Mouse (Mus musculus) 3134 (cell line): Measurements from ENCODE around the gene Fbf1.
"Not testable (repeated sequence)": the region's sequence is repeated elsewhere in the genome, so short reads cannot be mapped to it uniquely, and the experiment has no call there.

Experiments used
- DNase-seq: peaks from one replicate; pipeline ENCODE4 v3.0.0-alpha.2; 2011; ENCODE audit warnings: low spot score; ENCODE audit not compliant: insufficient read length; ENCODE audit errors: extremely low read depth

Gene Fbf1

GRCm38 (mm10) chr11:116109441-116110081, 58.4 kb downstream of the Fbf1 start:
- peak; percentile 82 for DNase-seq

GRCm38 (mm10) chr11:116108464-116109137, 59.4 kb downstream of the Fbf1 start:
- DNase-seq = peak; percentile 93

GRCm38 (mm10) chr11:116107777-116108285, 60.1 kb downstream of the Fbf1 start:
- peak; percentile 48 for DNase-seq

GRCm38 (mm10) chr11:116106963-116107776, 60.8 kb downstream of the Fbf1 start:
- peak; percentile 66 for DNase-seq

DNA sequence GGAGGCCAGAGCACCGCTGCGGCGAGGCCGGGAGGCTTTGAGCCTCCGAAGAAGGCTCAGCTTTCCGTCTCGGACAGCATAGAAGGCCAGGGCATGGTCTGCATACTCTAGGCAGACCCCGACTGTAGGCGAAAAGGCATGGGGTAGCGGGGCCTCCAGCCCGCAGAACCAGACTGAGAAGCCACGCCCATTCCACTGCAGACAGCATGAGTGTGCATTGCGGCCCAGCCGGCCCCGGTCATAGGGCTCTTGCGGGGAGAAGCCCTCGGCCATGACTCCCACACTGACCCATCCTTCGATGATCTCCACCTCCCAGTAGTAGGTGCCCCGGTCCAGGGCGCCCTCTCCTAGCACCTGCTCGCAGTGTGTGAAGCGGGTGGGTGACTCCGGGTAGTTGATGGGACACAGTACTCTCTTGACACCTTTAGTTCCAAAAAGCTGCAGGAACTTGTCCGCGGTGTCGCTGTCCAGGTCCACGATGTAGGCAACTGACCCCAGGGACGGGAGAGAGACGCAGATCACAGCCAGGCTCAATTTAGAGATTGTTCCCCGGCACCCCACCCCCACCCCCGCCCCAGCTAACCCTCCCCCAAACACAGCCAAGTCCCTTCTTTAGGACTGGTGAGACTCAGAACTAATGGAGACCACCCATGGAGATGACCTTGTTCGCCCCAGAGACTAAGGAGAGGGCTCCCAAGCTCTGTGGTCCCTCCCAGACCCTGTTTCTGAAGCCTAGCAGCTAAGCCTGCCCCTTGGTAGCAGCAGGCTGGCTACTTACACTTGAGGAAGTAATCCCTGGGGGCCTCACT, 61.6 kb downstream of the Fbf1 start:
- no peak for DNase-seq

- DNase-seq = no peak
These were observed 62.9 kb downstream of the Fbf1 start for GRCm38 (mm10) chr11:116105065-116105464.

GRCm38 (mm10) chr11:116104006-116104646, 63.8 kb downstream of the Fbf1 start:
- DNase-seq = peak; percentile 92

GRCm38 (mm10) chr11:116103572-116103971, 64.4 kb downstream of the Fbf1 start:
- DNase-seq = no peak

DNA sequence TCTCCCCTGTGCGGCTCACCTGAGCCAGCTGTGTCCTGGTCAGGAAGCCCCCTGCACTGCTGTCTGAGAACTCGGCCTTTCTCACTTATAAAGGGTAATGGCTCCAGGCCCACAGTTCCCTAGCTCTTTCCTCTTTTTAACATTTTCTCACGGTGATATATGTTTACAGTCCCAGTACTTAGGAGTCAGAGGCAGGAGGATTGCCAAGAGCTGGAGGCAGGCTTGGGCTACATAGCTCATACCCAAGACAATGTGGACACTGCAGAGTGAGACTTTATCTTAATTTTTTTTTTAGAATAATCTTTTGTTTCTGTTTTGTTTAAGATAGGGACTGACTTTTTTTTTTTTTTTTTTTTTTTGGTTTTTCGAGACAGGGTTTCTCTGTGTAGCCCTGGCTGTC, 65.5 kb downstream of the Fbf1 start:
- no peak for DNase-seq

DNA sequence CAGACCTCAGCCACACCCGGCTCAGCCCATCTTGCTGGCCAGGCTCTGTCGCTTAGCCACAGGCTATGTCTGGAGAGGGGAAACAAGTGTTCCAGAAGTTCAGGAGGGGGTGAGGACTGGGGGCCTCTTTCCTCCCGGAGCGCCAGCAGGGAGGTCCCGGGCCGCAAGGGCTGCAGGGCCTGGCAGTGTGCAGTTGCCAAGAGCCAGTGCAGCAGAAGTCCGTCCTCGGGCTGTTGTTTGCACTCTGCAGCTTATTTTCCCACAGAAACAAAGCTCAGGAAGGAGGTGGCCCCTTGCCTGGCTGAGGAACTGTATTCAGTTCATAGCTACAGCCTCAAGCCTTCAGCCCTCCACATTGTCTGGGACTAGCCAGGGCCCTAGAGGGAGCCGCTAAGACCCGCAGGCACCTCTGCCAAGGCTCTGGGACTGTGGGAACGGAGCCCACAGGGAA, 66.0 kb downstream of the Fbf1 start:
- DNase-seq = no peak

DNA sequence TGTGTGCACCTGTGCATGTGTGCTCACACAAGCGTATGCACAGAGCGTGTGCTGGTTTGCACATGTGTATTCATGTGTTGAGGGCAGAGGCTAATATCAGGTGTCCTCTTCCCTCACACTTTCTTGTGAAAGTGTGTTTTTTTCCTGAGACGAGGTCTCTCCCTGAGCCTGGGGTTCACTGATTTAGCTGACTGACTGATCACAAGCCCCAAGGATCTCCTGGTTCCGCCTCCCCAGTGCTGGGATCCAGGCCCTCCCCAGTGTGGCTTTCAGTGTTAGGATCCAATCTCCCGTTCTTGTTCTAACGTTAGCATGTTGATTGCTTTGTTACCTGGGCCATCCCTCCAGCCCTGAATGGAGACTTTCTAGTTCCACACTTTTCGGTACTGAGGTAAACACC, 67.1 kb downstream of the Fbf1 start:
- DNase-seq = no peak

DNA sequence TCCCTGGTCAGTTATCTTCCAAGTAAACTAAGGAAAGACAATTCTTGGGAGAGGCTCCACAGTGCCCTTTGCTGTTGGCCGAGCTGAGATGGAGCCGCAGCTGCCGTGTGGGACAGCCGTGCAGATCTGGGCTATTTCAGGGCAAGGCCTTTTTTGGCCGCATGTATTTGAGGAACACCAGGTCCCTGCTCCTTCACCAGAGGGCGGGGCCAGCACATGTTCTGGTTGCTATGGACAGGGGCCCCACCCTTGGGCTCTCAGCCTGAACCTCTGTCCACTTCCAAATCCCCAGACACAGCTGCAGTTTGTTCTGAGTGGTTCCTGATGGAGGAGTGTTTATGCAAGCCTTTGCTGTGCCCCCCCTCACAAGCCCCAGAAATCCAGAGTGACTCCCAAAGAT, 67.6 kb downstream of the Fbf1 start:
- DNase-seq = peak; percentile 62

- no peak for DNase-seq
These were observed 68.5 kb downstream of the Fbf1 start for GRCm38 (mm10) chr11:116099462-116099861.

DNA sequence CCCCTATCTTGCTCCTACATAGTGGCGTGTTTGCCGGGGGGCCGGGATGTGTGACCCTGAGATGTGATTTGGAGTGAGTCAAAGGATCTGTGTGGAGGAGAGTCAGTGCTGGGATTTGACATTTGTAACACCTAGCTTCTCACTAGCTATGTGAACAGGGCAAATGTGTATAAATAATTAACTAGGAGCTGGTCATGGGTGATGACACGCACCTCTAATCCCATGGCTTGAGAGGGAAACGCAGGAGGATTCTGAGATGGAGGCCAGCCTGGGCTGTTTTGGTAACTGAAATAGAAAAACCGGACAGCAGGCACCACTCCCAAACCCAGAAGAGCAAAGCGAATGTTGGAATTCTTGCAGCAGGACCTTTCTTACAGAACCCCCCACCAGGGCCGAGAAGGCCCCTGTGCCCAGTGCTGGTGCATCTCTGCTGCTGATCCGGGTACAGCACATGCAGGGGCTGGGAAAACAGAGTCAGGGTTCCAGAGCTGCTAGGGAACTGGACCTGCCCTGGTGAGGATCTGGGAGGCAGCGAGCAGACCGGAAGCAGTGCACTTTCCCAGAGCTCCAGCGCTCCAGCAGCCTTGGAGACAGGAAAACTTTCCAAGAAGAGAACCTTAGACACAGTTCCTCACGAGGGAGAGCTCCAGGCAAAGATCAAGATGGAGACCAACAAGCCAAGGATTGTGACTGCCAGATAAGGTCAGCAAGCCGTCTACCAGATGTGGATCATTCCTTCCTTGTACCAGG, 69.1 kb downstream of the Fbf1 start:
- no peak for DNase-seq

DNA sequence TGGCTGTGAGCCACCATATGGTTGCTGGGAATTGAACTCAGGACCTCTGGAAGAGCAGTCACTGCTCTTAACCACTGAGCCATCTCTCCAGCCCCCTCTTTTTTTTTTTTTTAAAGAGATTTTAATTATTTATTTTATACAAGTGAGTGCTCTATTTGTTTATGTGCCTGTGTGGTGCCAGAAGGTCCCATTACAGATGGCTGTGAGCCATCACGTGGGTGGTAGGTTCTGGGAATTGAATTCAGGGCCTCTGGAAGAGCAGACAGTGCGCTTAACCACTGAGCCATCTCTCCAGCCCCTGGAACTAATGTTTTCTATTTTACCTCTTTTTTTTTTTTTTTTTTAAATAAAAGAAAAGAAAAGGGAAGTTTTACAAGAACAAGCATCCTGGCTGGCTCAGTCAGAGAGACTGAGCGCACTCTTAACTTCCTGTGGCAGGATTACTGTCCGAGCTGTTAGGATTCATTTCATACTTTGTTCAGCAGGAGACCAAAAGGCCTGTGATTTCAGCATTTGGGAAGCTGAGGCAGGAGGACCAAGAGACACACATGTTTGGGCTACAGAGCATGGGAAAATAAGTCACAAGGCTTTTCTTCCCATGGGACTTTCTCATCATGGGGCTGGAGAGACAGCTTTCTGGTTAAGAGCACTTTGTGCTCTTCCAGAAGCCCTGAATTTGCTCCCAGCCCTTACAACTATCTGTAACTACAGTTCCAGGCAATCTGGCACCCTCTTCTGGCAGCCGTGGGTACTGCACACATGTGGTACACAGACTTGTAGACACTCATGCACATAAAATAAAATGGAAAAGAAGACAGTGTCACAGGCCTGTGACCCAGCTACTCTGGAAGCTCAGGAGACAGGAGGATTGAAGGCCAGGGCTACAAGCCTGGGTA, 71.5 kb downstream of the Fbf1 start:
- no peak for DNase-seq

DNA sequence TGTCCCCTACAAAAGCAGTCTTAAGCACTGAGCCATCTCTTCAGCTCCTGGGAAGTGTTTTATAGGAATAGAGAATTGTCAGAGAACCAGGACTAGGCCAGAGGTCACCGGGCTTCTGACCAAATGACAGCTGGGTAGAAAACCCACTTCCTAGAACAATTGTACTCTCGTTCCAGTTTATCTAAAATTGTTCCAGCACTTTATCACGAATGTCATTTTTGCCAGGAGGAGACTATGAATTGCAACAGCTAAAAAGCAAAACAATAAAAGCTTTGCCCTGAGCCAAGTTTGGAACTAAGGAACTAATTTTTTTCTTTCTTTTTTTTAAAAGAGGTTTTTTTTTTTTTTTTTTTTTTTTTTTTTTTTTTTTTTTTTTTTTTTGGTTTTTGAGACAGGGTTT, 72.4 kb downstream of the Fbf1 start:
- DNase-seq = no peak

DNA sequence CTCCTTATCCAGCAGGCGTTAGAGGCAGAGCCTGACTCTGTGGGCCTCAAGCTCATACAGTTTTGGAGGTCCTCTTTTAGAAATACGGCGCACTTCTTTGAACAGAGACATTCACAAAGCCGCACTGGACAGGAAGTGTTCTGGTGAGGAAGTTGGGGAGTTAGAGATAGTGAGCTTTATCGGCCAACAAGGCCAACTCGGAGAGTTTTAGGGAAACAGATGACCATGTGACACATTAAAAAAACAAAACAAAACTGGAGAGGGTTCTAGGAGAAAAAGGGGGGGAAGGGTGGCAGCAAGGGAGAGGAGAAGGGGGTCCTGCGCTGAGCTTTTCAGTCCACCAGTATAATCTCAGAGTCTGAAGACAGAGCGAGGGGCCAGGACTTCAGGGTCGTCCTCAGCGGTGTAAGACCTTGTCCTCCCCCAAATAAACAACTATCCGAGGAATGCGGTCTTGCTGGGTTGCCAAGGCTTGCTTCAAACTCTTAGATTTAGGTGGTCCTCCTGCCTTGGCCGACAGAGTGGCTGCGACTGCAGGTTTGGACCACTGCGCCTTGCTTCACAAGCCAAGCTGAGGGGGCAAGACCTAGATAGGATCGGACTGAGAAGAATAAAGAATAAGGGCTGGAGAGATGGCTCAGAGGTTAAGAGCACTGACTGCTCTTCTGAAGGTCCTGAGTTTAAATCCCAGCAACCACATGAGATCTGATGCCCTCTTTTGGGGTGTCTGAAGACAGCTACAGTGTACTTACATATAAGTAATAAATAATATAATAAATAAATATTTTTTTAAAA, 74.0 kb downstream of the Fbf1 start:
- DNase-seq = no peak

GRCm38 (mm10) chr11:116092959-116093358, 75.0 kb downstream of the Fbf1 start:
- DNase-seq = not testable (repeated sequence)
